Mouse (Mus musculus): ENCODE results near the gene Cox8a. TPM values are rescaled to one million over a fixed set of nuclear protein-coding genes. Genes with fewer than 3 reads are reported as not detected.

The Cox8a gene
- polyA plus RNA-seq, 1 experiment from 2014 or later = 676 TPM

DNA sequence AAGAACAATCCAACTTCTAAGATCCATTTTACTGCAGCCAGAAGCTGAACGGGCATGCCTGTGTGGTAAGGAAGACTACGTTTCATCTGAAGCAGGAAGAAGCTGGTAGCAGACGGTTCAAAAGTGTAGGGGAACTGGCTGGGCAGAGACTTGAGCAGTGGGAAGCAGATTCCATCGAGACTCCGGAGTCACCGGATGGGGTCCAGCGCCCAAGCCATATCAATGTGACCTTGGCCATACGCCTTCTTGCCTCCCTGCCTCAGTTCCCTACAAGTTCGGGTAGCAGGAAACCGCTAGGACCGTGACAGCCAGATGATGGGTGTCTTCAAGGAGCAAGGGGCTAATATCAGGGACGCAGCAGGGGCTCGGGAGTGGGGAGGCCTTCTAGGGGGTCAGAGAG is 22.9 kb upstream of the Cox8a start:
- WGBS = 3% methylated on average over 13 of the region's 13 CpGs
- Histone ChIP-seq H3K36me3 (0 out of 2 replicates have a peak, but pooled peaks cover 14% of the 10 kb centered on the region), H3K27ac (peak overlapping the region; percentile 81), H3K9me3 (no peaks in the 10 kb centered on the region), H3K4me3 (peak overlapping the region; percentile 84), H3K27me3 (no peaks in the 10 kb centered on the region), H3K4me2 (peak overlapping the region; percentile 92), H3K4me1 (peaks cover 21% of the 10 kb centered on the region), H3K9ac (peak overlapping the region; percentile 81)
- no peak for ATAC-seq (ENCODE audit: insufficient number of reproducible peaks, low FRiP score, low TSS enrichment, low read depth)

DNA sequence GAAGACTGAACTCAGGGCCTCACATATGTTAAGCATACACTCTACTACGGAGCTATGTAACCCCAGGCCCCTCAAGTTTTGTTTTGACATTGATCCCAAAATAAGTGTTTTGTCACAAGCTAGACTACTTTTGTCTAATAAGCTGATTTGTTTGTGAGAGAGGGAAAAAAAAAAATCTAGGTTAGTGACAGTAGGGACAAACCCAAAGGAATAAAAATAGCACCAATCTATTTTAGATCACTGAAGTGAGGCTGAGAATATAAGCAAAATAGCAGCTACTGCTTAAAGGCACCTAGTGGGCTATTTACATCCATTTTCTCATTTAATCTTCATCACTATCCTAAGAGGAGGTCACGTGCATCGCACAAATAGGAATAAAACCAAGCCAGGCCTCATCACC is 22.2 kb upstream of the Cox8a start:
- H3K4me2 ChIP-seq = peak overlapping the region; percentile 92
- H3K9ac ChIP-seq = peak overlapping the region; percentile 81; the same call in 1 of the 2 replicates
- no peaks in the 10 kb centered on the region for H3K27me3 ChIP-seq
- H3K4me1 ChIP-seq = peaks cover 22% of the 10 kb centered on the region
- 88% methylated on average over 3 of the region's 3 CpGs for WGBS
- peaks cover 16% of the 10 kb centered on the region; the same call in 1 of the 2 replicates for H3K36me3 ChIP-seq
- peak overlapping the region; percentile 84; the same call in 1 of the 2 replicates for H3K4me3 ChIP-seq
- no peak overlapping the region for H3K27ac ChIP-seq
- no peaks in the 10 kb centered on the region for H3K9me3 ChIP-seq
- no peak for ATAC-seq (ENCODE audit: insufficient number of reproducible peaks, low FRiP score, low TSS enrichment, low read depth)

DNA sequence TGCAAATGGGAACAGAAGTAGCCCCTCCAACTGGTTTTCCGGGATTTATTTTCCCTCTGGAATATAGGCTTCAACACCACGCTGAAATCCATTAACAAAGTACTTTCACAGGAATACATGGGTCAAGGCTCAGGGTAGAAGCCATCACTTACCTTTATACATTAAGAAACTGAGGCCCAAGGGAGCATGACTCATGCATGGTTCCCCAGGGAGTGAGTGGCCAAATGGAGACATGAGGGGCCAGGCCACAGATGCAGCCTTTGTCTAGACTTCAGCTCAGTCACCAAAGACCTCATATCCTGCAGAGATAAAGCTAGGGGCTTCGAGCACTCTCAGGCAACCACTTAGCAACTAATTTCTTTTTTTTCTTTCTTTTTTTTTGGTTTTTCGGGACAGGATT is 19.3 kb upstream of the Cox8a start:
- H3K27ac ChIP-seq = no peak overlapping the region
- no peak for ATAC-seq (ENCODE audit: insufficient number of reproducible peaks, low FRiP score, low TSS enrichment, low read depth)
- H3K27me3 ChIP-seq = no peaks in the 10 kb centered on the region
- no peak overlapping the region for H3K4me2 ChIP-seq
- H3K9ac ChIP-seq = no peak overlapping the region
- H3K36me3 ChIP-seq = peaks cover 36% of the 10 kb centered on the region
- 82% methylated on average over 4 of the region's 4 CpGs for WGBS
- H3K4me1 ChIP-seq = peaks cover 22% of the 10 kb centered on the region
- no peaks in the 10 kb centered on the region for H3K9me3 ChIP-seq
- no peak overlapping the region for H3K4me3 ChIP-seq

DNA sequence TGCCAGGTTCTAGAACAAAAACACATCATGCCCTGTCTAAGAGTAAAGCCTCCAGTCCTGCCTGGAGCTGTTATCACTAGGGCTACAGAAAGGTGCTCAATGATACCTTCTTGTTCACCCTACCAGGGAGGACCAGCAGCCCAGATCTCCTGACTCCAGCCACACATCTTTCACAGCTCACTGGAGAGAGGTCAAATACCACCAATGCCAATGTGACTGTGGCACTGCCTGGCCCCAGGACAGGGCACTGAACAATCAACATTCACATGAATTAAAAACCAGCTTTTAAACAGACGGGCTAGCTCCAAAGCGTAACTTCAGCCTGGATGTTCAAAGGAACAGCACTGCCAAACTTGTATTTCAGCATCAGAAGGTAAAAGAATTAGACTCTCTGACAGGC is 18.6 kb upstream of the Cox8a start:
- Histone ChIP-seq H3K4me3 (no peak overlapping the region), H3K9ac (no peak overlapping the region), H3K27me3 (no peaks in the 10 kb centered on the region), H3K4me2 (no peak overlapping the region), H3K4me1 (peaks cover 18% of the 10 kb centered on the region), H3K27ac (no peak overlapping the region), H3K36me3 (peaks cover 43% of the 10 kb centered on the region), H3K9me3 (no peaks in the 10 kb centered on the region)
- no peak for ATAC-seq (ENCODE audit: insufficient number of reproducible peaks, low FRiP score, low TSS enrichment, low read depth)
- WGBS = 79% methylated on average over 2 of the region's 2 CpGs

DNA sequence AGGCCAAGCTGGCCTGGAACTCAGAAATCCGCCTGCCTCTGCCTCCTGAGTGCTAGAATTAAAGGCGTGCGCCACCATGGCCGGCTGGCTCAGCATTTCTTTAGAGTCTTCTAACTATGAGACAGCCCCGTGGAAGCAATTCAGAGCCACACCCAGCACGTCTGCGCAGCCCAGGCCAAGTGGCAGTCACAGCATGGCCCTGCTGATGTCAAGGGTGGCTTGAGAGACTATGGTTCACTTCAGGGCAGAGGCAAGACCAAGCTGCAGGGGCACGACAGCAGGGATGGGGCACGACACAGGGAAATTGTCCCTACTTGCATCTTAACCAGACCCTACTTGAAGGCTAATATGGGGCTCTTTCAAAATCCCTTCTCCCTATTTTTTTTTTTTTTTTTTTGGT is 18.0 kb upstream of the Cox8a start:
- H3K4me3 ChIP-seq = no peak overlapping the region
- no peaks in the 10 kb centered on the region for H3K9me3 ChIP-seq
- H3K4me1 ChIP-seq = peaks cover 18% of the 10 kb centered on the region
- no peak for ATAC-seq (ENCODE audit: insufficient number of reproducible peaks, low FRiP score, low TSS enrichment, low read depth)
- no peaks in the 10 kb centered on the region for H3K27me3 ChIP-seq
- H3K9ac ChIP-seq = no peak overlapping the region
- 89% methylated on average over 9 of the region's 9 CpGs for WGBS
- H3K4me2 ChIP-seq = no peak overlapping the region
- peaks cover 48% of the 10 kb centered on the region for H3K36me3 ChIP-seq
- H3K27ac ChIP-seq = no peak overlapping the region

DNA sequence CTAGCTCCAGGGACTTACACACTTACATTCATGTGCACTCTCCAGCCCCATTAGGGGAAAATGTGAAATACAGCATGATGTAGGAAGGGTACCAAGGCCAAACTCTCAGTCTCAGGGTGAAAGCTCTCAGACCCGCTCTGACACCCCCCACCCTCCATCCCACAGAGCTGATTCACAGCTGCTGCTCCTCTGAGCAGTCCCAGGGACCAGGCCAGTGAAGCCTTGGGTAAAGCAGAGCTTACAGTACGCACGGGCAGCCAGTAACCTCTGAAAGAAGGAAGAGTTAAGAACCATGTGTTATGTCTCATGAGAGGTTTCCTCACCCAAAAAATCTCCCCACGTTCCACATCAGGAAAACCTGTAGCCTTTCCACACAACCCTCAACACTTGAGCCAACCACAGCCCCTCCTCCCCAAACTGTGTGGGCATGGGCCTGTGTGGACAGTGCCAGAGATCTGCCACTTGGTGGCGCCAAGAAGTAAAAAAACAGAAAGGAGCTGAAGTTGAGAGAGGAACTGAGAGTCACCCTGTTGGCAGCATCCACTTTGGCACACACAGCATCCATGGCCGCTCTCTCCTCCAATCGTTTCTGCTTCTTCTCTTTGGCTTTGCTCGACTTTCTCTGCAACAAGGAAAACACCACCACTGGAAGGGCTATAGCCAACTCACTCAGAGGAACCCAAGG is 17.3 kb upstream of the Cox8a start:
- H3K27ac ChIP-seq = no peak overlapping the region
- peaks cover 10% of the 10 kb centered on the region for H3K4me1 ChIP-seq
- no peak overlapping the region for H3K9ac ChIP-seq
- peaks cover 56% of the 10 kb centered on the region for H3K36me3 ChIP-seq
- H3K27me3 ChIP-seq = no peaks in the 10 kb centered on the region
- WGBS = 54% methylated on average over 8 of the region's 8 CpGs
- H3K9me3 ChIP-seq = no peaks in the 10 kb centered on the region
- H3K4me3 ChIP-seq = no peak overlapping the region
- ATAC-seq (ENCODE audit: insufficient number of reproducible peaks, low FRiP score, low TSS enrichment, low read depth) = peak; percentile 59; the same call in 1 of the 2 replicates
- no peak overlapping the region for H3K4me2 ChIP-seq

DNA sequence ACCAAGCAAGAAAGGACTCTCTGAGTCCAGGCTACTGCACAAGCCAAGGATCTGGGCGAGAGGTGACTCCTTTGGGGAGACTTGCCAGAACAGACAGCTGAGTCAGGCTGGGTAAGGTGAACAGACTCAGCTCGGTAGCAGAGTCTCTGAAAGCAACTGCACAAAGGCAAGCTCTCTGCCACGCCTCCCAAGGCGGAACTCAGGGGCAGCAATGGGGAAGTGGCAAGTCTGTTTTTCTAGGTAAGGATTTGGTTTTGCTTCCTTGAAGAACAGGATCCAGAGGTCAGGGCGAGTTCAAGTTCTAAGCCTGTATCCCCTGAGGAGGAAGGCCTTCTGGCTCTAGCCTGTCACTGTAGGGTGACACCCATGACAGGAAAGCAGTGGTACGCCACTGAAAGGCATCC is 9.1 kb upstream of the Cox8a start:
- H3K4me1 ChIP-seq = no peaks in the 10 kb centered on the region
- H3K4me2 ChIP-seq = no peak overlapping the region
- no peaks in the 10 kb centered on the region for H3K27me3 ChIP-seq
- 72% methylated on average over 6 of the region's 6 CpGs for WGBS
- H3K9ac ChIP-seq = no peak overlapping the region
- ATAC-seq (ENCODE audit: insufficient number of reproducible peaks, low FRiP score, low TSS enrichment, low read depth) = no peak
- no peak overlapping the region for H3K27ac ChIP-seq
- no peaks in the 10 kb centered on the region for H3K9me3 ChIP-seq
- H3K36me3 ChIP-seq = peaks cover 61% of the 10 kb centered on the region
- H3K4me3 ChIP-seq = no peak overlapping the region

DNA sequence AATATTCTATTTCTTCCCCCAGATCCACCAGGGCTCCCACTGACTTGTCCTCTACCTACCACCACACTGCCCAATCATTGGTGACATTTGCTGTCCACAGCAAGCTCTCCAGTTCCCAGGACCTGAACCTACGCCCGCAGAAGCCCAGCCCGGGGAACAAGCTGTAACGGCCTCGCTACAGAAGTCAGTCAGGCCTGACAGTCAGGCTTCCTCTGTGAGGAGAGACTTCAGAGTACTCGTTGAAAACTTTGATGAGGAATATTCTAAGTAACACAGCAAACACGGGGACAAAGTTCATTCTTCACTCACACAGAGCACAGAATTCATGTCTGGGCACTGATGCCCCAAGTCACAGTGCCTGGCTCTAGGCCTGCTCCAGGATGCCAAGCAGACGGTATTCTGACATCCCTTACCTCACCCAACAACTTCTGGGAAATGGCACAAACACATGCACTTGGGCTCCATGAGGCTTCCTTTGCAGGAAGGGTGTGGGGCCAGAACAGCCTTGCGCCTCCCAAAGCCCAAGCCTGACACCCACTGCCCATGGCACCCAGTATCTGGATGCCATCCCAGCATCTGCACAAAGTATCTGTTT is 7.8 kb upstream of the Cox8a start:
- ATAC-seq (ENCODE audit: insufficient number of reproducible peaks, low FRiP score, low TSS enrichment, low read depth) = no peak
- no peaks in the 10 kb centered on the region for H3K4me1 ChIP-seq
- H3K27ac ChIP-seq = no peak overlapping the region
- H3K4me3 ChIP-seq = no peak overlapping the region
- no peak overlapping the region for H3K9ac ChIP-seq
- WGBS = 83% methylated on average over 9 of the region's 9 CpGs
- H3K4me2 ChIP-seq = no peak overlapping the region
- no peaks in the 10 kb centered on the region for H3K27me3 ChIP-seq
- peaks cover 47% of the 10 kb centered on the region for H3K36me3 ChIP-seq
- no peaks in the 10 kb centered on the region for H3K9me3 ChIP-seq

DNA sequence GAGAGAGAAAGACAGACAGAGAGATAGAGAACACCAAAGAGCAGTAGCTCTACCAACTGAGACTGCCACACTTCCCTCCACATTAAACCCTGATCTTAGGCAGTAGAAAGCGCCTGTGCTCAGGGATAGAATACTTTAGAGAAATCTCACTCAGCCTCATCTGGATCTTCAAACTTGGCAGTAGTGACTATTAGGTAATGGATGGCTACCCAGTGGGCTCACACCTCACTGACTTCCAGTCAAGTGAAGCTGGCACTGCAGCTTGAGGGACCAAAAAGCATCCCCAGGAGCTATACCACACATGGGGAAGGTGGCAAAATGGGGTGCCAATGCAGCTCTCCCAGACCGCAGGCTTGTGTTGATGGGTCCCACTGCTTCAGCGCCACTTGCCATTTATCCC is 6.8 kb upstream of the Cox8a start:
- ATAC-seq (ENCODE audit: insufficient number of reproducible peaks, low FRiP score, low TSS enrichment, low read depth) = no peak
- no peak overlapping the region for H3K27ac ChIP-seq
- H3K9me3 ChIP-seq = no peaks in the 10 kb centered on the region
- no peaks in the 10 kb centered on the region for H3K27me3 ChIP-seq
- no peak overlapping the region for H3K4me3 ChIP-seq
- no peaks in the 10 kb centered on the region for H3K4me1 ChIP-seq
- WGBS = 91% methylated on average over 3 of the region's 3 CpGs
- no peak overlapping the region for H3K4me2 ChIP-seq
- H3K9ac ChIP-seq = no peak overlapping the region
- peaks cover 38% of the 10 kb centered on the region for H3K36me3 ChIP-seq

DNA sequence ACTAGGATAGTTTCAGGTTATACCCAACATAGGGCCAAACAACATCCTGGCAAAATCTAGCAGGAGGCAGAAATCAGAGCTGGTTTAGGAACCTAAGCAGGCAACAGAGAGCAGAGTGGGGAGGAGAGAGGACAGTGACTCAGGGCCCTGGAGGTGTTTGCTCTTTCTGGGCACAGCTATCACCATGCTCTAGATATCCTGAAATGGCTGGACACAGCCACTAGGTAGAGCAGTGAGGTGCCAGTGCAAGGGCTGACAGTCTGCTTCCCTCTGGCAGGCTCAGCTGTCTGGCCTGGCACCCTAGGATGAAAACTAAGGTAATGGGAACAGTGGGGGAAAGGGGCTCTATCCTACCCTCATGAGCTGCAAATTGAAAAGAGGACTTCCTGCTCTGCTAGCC is 6.1 kb upstream of the Cox8a start:
- H3K4me1 ChIP-seq = no peaks in the 10 kb centered on the region
- H3K36me3 ChIP-seq = peaks cover 31% of the 10 kb centered on the region
- H3K9ac ChIP-seq = no peak overlapping the region
- H3K9me3 ChIP-seq = no peaks in the 10 kb centered on the region
- no peaks in the 10 kb centered on the region for H3K27me3 ChIP-seq
- ATAC-seq (ENCODE audit: insufficient number of reproducible peaks, low FRiP score, low TSS enrichment, low read depth) = no peak
- no peak overlapping the region for H3K4me3 ChIP-seq
- H3K4me2 ChIP-seq = no peak overlapping the region
- H3K27ac ChIP-seq = no peak overlapping the region

DNA sequence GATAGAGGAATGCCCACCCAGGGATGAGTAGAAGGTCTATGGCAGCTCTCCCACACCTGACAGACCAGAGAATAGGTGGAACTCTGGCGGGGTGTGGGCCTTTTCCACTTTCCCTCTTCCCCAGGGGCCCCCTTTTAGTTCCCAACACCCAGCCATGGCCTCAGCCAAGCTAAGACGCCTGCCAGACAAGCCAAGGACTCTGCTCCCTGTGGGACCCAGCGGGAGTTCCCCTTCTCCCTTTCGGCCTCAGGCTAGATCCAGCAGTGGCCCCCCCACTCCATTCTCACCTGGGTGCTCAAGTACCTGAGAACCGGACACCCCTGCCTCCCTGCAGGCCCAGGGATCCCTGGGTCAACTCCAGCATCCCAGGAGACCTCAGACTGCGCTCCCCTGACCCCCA is 4.8 kb upstream of the Cox8a start:
- peaks cover 7% of the 10 kb centered on the region for H3K4me1 ChIP-seq
- H3K4me2 ChIP-seq = no peak overlapping the region
- 80% methylated on average over 6 of the region's 6 CpGs for WGBS
- H3K27ac ChIP-seq = no peak overlapping the region
- H3K9me3 ChIP-seq = no peaks in the 10 kb centered on the region
- H3K36me3 ChIP-seq = peaks cover 18% of the 10 kb centered on the region
- ATAC-seq (ENCODE audit: insufficient number of reproducible peaks, low FRiP score, low TSS enrichment, low read depth) = no peak
- H3K9ac ChIP-seq = no peak overlapping the region
- H3K27me3 ChIP-seq = no peaks in the 10 kb centered on the region
- no peak overlapping the region for H3K4me3 ChIP-seq

DNA sequence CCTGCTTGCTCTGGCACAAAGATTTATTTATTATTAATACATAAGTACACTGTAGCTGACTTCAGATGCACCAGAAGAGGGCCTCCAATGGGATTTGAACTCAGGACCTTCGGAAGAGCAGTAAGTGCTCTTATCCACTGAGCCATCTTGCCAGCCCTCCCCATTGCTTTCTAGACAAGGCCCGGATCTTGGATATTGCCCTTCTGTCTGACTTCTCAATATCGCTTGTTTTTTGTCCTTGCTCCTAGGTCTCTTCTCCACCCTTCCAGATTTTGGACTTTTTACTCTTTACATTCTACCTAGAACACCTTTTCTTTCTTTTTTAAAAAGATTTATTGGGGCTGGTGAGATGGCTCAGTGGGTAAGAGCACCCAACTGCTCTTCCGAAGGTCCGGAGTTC is 1.3 kb upstream of the Cox8a start:
- no peak for ATAC-seq (ENCODE audit: insufficient number of reproducible peaks, low FRiP score, low TSS enrichment, low read depth)
- Histone ChIP-seq H3K4me3 (no peak overlapping the region), H3K27ac (no peak overlapping the region), H3K27me3 (no peaks in the 10 kb centered on the region), H3K9me3 (no peaks in the 10 kb centered on the region), H3K4me1 (peaks cover 34% of the 10 kb centered on the region), H3K9ac (no peak overlapping the region), H3K4me2 (no peak overlapping the region), H3K36me3 (peaks cover 22% of the 10 kb centered on the region)
- 95% methylated on average over 5 of the region's 5 CpGs for WGBS
